Mouse (Mus musculus) hindlimb bud, embryonic 11.5 days (tissue): ENCODE data around the gene Calm1.

Experiments
- DNase-seq: peaks from one replicate; pipeline ENCODE4 v3.0.0-alpha.2; 2012; ENCODE audit warnings: low read depth, low spot score; ENCODE audit errors: extremely low spot score

The Calm1 gene

DNA sequence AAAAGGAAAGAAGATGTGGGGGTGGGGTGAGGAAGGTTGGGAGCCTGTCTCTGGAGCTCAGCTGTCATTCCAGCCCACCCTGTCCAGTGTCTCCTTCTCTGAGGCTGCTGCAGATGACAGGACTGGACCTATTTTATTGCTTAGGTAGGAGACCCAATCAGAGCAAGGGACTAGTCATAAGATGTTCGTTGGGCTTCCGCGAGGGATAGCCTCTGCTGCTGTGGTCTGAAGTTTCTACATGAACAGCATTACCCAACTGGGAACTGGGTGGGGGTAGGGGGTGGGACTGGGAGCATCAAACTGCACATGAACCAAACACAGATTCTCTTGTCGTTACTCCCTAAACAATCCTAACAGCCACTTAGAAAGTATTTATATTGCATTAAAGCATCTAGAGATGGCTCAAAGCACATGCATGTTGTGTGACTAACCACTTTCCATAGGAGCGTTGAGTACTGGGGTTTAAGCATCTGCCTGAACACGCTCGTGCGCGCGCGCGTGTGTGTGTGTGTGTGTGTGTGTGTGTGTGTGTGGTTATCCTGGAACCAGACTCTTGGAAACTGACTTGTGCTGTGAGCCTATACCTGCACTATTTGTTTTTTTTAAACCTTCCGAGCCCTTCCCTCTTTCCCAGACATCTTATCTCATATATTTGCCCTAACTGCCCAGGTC lies 23.2 kb downstream of the Calm1 start:
- no peak for DNase-seq

DNA sequence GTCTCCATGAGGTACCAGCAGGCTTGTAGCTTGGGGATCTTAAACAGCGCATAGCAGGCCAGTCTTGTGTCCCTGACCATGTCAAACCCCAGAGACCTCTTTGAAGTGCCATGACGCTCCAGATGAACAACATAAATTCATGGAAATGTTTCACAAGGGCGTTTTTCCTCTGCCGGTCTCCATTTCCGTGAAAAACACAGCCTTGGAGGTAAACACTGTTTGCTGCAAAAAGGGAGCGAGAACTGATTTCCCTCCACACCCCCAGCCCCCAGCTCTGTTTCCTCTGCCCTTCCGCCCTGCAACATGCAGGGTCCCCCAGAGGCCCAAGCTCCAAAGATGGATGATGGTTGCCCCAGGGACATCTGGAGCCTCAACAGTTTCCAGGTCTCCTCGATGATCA lies 24.3 kb downstream of the Calm1 start:
- no peak for DNase-seq

DNA sequence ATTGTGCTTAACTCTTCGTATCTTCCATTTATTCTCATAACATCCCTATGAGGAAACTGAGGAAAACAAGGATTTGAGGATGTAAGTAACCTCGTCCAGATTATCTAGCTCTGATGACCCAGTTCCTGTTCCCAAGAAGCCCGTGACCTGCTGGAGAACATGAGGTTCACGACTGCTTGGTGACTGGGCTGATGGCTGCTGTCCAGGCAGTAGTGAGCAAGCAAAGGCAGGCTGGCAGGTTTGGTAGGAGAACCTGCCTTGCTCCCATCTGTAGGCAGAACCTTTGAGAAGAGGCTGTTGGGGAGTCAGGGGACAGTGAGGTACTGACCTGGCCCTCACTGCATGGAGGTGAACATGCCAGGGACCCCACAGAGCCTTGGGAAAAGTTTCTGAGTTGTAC lies 26.0 kb downstream of the Calm1 start:
- DNase-seq: no peak

DNA sequence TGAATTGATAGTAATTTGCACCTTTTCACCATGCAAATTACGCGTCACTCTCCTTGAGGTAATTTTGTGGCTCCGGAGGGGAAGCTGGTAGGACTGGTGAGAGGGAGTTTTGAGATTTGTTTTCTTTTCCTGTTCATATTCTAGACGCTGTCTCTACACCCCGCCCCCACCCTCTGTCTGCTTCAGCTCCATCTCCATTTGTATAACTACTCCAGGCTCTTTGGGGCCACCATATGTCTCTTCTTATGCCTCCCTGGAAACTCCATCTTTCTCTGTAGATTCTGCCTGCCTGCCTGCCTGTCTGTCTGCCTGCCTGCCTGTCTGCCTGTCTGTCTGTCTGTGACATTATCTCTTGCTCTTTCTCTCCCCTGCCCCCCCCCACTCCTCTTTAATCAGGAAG lies 26.8 kb downstream of the Calm1 start:
- DNase-seq: no peak

DNA sequence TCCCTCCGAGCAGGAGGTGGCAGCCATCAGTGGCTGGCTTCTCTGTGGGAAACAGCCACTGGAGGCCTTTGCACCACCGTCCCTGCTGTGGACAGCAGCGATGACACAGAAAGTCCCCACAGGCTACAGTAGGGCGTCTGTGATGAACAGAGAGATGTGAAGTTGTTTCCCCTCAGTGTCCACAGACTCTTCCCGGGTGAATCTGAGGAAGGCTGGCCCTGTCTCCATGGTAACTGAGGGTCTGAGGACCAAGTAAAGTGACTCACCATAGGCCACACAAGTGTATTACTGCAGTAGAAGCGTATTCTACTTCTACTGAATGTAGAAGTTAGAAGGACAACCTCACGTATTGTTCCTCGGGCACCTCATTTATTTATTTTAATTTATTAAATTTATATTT lies 27.4 kb downstream of the Calm1 start:
- no peak for DNase-seq

DNA sequence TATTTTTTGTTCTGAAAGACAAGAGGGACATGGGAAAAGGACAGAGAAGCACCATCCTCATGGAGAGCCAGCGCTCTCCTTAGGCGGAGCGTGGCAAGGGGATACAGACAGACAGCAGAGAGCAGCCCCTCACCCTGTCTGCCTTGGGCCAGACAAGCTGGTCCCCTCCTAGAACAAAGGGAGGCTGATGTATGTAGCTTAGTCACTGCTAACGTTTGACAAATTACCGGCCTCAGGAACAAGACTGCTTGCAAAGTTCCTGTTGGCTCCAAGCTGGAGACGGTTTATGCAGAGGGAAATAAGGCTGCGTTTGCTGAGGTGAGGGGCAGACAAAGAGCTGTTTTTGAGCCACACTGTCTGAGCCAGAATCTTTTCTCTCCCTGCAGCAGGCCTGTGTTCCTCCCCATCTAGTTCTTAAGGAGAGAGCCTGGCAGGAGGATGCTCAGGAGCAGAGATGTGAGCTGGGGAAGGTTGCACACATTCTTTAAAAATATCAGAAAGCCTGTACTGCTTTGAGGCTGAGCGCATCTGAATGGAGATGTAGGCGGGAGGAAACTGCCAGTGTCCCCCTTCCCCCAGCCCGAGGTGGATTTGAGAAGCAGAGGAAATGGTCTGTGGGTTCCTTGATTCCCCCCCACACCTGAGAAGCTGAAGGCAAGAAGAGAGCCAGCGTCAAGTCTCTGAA lies 28.9 kb downstream of the Calm1 start:
- no peak for DNase-seq

DNA sequence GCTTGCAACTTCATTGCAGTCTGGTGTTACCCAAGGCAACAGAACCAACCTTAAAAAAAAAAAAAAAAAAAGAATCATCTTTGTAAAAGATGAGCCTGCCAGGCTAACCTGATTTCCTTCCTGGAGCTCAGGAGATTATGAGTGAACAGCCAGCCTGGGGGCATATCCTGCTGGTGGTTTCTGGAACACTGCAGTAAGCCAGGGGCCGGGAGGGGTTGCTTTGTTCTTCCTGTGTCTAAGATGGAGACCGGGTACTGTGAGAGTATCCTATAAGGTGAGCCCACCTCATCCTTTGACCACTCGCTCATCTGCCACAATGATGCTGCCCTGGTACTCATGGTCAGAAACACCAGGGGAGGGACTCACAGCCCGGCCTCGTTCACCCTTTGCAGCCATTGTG lies 35.0 kb downstream of the Calm1 start:
- DNase-seq: no peak

DNA sequence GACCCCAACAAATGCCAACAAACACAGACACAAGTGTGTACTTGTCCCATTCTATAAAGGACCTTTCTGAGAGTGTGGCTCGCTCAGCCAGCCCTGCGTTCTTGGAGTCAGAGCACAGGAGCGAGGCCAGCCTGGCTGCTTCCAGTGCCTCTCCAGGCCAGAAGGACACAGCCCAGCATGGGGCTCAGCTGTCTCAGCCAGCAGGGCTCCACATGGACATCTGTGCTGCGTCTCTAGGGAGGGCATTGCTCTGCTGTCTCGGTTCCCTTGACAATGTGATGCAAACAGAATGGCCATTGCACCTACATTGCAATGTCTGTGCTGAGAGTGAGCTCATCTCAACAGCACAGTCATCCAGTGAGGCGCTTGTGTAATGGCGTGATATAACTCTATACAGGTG lies 35.7 kb downstream of the Calm1 start:
- DNase-seq: no peak

DNA sequence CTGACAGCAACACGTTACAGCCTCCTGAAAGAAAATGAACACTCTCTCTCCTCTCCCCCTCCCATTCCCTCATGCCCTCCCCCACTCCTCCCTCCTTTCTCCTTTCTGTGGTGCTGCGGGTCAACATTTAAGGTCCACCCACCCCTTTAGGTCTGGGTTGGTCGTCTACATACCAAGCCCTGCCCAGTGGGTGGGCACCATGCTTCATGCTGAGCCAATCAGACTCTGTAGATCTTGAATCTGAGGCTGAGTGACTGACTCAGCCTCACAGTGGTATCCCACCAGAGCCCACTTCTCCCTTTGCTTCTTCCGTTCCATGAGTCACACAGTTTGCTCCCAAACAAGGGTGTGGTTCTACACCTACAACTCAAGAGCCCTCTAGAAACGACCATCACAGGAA lies 36.2 kb downstream of the Calm1 start:
- DNase-seq: no peak

DNA sequence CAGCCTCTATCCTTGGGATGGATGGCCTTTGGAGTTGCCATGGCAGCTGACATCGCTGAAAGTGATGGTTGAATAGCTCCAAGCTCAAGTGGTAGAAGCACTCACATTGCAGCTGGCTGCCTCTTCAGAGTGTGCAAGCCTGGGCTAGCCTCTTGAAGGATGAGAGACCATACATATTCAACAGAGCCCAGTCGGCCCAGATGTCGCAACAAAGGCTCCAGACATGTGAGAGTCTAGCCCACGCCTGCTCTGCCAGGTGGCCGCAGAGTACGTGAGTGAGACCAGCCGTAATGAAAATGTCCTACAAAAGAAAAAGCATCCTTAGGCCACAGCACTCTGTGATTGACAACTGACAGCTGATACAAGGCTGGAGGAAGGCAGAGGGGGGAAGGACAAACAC lies 40.2 kb downstream of the Calm1 start:
- no peak for DNase-seq

DNA sequence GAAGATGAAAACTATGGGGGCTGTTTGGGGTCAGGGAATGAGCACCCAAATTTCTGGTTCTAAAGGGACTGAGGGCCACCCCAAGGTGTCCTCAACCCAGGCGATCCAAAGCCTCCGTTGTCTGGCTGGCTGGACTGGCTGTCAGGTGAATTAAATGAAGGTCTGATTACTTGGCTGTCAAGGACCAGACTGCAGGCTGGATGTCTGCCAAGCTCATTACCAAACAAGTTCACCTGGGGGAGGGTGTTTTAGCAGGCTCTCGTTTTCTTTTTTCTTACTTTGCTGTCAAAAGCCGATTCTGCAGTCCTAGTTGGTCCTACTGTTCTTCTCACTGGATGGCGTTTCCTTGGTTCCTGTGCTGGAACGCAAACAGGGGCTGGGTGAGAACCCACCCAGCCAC lies 40.6 kb downstream of the Calm1 start:
- DNase-seq: no peak

DNA sequence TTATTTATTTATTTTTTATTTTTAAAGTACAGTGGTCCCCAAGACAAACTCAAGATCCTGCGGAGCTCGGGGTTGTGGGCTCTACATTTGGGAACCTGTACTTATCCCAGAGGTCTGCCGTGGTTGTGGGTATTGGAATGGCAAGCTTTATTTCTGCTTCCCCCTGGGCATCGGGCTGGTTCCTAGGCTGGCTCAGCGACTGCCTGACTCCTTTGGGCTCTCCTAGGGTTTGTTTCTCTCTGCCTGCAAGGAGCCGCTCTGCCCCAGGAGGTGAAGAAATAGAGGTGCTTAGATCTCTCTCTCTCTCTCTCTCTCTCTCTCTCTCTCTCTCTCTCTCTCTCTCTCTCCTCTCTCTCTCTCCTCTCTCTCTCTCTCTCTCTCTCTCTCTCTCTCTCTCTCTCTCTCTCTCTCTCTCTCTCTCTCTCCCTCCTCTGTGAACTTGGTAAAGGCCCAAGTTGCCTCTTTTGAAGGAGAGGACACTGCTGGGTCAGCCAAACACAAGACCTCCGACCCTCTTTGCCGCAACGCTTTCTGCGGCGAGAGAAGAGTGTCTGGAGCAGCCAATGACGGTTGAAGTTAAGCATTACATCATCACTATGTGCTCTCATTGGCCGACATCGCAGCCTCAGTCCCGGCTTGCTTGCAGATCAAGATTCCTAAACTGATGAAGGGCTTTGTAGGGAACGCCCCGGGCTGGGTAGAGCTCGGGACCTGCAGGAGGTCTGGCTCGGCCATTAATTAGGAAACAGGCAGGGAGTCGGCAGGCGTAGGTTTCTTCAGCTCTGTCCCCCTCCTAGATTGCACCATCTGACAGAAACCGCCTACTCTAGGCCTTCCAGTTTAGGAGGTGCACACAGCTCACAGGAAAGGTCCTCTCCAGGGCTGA lies 42.9 kb downstream of the Calm1 start:
- peak; percentile 57 for DNase-seq

DNA sequence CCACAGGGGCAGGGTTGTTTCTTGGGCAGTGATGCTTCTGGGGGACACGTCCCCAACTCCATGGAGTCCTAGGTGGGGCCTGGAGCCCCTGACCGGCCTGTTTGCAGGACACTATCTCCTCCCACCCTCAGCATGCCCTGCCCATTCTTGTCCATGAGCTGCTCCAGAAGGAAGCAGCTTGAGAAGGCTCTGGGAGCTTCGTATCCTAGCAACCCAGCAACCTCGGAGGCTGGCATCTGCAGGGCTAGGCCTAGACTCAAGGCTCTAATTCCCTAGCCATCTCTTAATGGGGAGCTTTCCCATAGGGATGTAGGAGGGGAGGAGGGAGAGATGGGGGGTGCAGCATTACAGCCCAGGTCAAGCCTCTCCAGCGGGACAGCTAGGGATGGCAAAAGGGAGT lies 45.3 kb downstream of the Calm1 start:
- DNase-seq: no peak

DNA sequence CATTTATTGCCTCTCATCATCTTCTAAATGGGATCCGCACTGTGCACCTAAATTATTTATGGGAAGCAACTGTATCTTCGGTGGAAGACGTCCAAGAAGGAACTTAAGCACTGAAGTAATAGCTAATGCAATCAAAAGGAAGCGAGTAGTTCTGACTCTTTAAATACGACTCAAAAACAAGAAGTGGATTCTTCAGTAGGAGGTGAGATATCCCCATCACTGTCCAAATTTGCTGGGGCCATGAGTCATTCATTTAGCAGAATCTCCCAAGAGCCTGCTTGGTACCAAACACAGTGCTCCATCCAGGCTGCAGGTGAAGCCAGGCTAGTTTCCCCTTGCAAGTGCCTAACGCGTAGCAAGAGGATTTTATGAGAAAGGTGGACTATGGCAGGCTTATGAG lies 49.9 kb downstream of the Calm1 start:
- no peak for DNase-seq

DNA sequence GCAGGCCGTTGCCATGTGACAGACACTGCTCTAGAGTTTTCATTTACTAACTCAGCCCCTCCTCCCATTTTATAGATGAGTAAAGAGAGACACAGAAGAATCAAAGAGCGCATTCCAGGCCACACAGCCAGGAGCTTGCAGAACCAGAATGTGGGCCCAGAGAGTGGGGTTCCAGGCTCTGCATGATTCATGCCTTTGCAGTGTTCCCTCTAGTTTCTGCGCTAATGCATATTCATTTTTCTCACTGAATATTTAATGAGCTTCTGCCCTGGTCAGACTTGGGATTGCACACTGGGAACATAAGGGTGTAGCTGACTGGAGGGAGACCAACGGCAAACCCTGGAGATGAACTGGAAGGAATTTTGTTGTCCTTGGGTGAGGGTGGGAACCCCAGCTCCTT lies 55.2 kb downstream of the Calm1 start:
- DNase-seq: no peak

DNA sequence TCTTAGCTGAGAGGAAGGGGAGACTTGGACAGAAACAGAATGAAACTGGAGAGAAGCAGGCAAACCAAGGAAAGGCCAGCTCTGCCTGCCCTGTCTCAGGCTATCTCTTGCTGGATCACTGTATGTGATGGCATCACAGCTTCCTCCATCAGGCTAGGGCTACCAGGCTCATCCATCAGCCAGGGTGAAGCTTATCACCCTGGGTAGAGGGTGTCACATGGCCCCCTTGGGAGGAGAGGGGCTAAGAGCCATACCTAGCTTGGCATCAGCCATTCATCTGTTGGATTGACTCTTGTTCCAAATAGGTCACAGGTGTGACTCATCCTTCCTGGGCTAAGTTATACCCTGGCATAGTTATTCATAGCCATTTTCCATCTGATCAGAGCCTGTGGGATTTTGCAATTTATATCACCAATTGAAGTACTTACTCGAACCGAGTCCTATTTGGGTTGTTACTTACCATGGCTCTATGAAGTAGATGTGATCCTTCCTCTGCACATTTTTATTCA lies 56.3 kb downstream of the Calm1 start:
- DNase-seq: no peak

DNA sequence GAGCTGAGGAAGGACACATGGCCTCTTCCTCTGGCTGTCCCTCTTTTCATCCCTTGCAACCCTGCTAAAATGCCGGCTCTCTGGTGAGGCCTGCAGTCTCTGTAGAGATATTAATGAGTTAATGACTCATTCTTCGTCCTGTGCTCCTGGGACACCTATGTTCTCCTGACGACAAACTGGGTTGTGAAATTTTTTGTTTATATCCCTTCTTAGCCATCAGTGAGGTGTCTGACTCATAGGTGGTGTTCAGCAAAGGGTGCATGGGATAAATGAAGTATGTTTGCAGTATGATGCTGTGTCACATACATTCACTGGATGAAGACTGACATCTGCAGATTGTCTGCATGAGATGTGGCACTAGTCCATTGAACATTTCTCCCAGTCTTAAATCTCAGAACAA lies 58.5 kb downstream of the Calm1 start:
- no peak for DNase-seq
